Mouse (Mus musculus) right cerebral cortex, postnatal 25 days (tissue): Measurements from ENCODE around the gene Bicral.
"Not testable (repeated sequence)": the region's sequence is repeated elsewhere in the genome, so short reads cannot be mapped to it uniquely, and the experiment has no call there.

Experiments
- DNase-seq: peaks from one replicate; pipeline ENCODE4 v3.0.0; 2022

Gene Bicral

DNA sequence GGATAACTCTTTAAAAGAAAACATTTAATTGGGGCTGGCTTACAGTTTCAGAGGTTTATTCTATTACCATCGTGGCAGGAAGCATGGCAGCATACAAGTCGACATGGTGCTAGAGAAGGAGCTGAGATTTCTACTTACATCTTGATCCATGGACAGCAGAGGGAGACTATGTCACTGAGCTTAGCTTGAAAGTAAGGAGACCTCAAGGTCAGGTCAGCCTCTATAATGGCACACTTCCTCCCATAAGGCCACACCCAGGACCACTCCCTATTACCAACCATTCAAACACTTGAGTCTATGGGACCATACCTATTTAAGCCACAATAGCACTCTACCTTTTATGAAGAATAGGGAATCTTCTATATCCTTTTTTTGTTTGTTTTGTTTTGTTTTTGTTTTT lies 65.3 kb downstream of the Bicral start:
- DNase-seq = no peak

DNA sequence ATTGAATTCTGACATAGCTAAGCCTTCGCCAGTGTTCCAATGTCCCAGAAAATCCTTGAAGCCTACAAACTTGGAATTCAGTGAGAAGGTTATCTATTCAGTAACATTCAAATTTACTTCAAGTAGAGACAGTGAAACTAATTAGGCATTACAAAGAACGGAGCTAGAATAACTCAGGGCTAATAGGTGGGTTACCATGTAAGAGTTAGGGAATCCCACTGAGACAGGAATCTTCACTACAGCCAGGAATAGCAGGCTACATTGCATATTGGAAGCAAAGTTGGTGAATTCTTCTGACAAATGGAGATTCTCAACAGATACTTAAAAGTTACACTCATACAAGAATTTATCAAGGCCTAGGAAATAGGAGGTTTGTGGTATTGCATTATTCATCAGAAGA lies 70.3 kb downstream of the Bicral start:
- DNase-seq = not testable (repeated sequence)

DNA sequence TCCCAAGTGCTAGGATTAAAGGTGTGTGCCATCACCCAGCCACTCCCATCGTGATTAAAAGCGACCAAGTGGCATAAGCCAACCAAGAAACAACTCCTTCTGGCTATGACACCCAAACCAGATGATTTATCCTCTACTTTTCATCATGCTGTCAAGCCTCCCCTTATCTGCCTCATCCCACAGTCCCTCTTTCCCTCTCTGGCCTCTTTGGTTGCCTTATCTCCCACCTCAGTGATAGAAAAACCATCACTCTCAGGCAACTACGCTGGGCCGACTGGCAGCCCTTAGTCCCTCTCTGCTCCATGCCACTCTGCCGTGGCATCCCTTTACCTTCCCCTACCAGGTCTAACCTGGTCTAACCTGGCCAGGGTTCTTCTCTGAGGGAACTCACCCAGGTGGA lies 71.3 kb downstream of the Bicral start:
- DNase-seq = no peak

DNA sequence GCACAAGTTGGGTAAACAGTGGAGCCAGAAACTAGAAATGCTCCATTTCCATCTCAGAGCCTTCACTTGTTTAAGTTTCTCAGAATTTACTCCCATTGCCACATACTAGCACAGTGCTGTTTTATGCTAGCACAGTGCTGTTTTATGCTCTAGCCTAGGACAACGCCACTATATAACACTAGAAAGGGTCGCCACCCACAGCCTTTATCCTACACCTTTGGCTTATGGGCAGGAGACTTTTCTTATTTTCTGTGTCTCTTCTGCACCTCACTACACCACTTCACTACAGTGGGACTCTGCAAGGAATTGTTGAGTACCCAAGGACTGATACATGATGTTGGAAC lies 75.1 kb downstream of the Bicral start:
- DNase-seq = no peak

DNA sequence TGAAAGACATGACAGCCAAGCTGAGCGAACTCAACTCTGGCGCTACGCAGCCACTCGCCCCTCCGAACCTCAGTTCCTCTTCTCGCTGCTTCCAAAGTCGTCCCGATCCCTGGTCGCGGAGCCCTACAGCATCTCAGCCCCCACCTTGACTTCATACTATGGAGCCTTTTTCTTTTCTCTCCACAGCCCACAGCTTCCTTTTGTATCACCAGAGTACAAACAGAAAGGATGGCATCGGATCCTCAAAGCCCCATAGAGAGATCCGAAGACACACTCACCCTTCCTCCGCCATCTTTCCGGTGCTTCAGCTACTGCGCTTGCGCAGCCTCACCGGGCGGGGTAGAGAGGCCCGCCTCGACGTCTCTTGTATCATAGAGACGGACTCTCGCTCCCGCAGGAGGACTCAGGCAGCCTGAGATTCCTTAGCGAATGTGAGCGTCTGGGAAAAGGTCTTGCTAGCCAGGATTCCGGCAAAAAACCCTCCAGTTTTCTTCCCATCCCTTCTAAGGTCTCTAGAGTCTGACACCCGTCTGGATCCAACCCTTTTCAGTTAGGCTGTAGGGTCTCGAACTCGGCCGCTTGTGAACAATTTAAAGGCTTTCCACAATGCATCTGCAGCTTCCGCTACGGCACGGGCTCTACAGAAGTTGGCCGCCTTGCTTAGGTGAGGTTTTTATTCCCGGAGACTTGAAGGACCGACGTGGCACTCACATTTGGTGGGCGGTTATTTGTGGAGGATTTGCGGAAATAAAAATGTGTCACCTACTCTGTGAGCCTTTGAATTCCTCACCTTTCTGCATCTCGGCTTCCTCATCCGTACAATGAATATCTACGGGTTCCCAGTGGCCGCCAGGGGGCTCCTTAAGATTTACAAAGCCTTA lies 75.7 kb downstream of the Bicral start, which contains the start of gene Rpl7l1:
Gene Rpl7l1 (minus strand): TSS at position 332 of the 881 bp plus-strand sequence.
- DNase-seq = peak; percentile 92

DNA sequence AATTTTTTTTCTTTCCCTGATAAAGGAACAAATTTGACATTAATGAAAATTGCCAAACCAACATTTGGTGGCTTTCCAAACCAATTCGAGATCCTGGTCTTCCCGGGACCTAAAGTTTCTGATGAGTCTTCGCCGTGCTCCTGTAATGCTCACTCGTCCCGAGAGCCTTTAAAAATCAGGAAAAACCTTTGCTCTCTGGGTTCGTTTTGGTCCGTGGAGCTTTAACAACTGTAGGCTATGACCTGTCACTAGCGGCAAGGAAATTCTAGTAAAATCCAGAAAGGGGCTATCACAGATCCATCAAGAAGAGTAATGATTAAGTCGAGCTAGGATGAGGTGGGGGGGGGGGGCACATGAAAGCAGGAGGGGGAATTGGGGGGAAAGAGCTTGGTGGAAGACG lies 76.4 kb downstream of the Bicral start:
- no peak for DNase-seq

DNA sequence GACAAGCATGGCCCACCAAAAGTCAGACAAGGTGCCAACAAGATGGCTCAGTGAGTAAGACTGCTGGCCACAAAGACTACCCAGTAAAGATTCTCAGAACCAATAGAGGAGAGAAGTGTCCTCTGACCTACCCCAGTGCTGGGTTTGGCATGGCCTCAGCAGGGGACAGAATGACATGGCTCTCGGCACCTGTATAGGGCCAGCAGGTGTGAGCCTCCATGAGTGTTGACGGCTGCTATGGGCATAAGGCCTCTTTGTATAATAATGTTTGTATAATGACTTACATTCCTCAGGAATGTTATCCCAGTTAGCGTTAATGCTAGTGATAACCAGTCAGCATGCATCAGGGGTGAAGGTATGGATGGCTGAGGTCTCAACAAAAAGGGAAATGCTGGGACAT lies 82.2 kb downstream of the Bicral start:
- no peak for DNase-seq

DNA sequence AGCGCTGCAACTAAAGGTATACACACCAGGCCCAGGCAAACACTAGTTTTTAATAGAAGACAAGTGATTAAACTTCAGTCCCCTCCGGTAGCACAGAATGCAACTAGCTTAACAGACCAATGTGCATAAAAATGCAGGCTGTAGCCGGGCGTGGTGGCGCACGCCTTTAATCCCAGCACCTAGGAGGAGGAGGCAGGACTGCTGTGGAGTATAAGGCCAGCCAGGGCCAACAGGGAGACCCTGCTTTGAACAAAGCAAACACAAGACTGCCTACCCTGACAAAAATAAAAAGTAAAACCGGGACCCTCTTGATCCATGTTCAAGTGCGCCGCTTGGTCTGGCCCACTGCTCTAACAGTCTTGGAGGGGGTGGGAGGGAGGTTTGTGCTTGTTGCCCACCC lies 83.2 kb downstream of the Bicral start:
- no peak for DNase-seq

DNA sequence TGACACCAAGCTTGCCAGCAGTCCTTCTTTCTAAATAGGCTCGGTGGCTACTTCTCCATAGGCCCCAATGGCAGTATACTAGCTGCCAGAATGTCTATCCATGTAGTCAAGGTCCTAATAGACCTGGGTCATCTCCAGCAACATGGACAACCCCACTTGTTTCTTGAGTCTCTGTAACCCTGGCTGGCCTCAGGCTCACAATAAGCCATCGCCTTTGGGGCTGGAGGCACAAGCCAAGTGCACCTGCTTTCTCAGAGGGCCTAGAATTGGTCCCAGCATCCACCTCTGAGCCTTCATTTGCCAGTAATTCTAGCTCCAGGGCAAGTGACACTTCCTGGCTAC lies 84.2 kb downstream of the Bicral start:
- no peak for DNase-seq

DNA sequence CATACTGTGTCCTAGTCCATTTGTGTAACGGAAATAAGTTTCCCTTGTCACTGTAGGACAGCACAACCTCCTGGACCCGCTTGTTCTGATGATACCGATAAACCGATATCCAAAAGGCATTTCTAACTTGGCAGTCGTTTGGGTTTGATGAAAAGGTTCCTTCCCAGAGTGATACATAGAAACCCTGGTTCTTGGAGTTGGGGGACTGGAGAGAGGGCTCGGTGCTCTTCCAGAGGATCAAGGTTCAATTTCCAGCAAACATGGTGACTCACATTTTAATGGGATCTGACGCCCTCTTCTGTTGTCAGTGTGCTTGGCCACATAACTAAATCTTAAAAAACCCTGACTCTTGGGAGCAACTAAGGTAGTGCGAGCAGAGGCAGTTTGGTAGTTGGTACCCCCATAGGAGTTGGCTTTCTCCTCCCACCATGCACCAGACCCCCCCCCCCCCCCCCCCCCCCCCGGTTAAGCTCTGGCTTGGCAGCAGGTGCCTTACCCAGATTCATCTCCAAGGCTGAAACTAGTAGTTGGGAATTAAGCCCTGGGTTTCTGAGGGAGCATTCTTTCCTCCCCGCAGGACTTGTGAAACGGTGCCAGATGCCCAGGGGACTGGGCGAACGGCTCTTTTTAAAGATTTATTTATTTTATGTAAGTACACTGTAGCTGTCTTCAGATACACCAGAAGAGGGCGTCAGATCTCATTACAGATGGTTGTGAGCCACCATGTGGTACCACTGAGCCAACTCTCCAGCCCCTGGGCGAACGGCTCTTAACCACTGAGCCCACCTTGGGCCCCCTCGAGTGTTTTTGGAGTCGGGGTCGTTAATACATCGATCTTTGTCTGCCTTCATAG lies 84.8 kb downstream of the Bicral start:
- DNase-seq = no peak

DNA sequence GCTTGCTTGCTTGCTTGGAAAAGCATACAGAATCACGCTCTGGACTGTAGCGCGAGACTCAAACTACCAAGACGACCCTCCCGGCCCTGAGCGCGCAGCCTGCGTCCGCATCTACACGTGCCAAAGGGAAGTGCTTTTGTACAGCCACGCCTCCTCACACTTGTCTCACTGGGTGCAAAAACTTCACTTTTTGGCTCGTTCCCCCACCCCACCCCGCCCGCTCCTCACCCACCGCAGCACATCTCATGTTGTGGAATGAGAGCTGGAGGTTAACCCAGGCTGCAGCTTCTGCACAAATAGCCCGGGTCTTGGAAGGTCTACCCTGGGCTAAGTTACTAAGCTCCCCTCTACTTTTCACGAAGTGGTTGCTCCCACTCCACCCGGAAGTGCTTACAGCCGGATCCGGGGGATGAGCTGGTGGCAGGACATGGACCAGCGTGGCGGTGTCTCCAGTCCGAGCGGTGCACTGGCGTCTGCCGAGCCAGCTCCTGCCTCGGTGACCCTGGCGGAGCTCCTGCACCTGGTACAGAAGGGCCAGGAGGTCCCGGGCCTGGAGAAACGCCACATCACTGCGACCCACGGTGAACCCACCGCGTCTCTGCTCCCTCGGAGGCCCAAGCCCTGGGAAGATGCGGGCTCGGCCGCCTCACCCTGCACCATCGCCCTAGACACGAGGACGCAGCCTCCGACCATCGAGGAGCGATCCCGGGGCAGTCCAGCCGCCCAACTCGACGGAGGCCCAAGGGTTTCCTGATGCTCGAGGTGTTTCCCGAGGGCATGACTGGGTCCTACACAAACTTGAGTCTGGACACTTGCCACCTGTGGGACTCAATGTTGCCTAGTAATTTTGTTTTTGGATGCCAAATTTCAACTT lies 85.6 kb downstream of the Bicral start, which contains the start of gene 2310039H08Rik:
Gene 2310039H08Rik (plus strand): TSS at position 232 of the 874 bp plus-strand sequence.
- DNase-seq = peak; percentile 85

DNA sequence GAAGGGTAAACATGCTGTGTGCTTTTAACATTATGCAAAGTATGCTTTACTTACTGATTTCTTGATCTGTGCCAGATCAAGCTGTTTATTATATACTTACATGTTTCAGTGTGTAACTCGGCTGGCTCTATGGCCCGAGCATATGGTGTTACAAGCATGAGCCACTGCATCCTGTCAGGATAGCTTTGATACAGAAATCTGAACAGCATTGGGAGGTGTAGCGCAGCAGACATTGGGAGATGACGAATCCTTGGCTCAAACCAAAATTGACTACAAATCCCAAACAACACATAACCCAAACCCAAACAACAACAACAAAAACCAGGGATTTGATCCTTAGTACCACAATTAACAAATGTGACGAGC lies 86.3 kb downstream of the Bicral start:
- no peak for DNase-seq

DNA sequence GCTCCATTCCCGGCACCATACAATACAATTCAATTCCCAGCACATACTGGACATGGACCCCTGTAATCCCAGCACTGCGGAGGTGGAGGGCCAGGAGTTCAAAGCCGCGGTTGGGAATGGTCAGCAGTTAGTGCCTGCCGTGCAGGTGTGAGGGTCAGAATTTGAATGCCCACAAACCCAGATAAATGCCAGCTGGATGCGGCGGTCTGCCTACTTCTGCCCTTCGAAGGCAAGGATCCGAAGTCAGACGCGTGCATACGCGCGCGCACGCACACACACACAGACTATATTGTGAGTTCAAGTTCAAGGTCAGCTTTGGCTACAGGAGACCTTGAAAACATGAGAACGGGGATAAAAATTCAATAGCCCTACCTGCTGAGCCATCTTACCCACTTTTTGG lies 86.7 kb downstream of the Bicral start:
- DNase-seq = no peak

DNA sequence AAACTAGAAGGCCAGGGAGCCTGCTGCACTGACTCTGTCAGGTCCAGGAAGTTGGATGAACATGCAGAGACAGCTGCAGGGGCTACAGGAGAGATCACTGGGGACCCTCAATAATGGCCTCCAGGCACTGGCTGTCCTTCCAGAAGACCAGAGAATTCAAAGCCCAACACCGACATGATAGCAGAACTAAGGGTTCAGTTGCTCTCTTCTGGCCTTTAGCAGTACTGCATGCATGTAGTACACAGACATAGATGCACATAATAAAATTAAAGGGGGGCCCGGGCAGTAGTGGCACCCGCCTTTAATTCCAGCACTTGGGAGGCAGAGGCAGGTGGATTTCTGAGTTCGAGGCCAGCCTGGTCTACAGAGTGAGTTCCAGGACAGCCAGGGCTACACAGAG lies 87.3 kb downstream of the Bicral start:
- no peak for DNase-seq

DNA sequence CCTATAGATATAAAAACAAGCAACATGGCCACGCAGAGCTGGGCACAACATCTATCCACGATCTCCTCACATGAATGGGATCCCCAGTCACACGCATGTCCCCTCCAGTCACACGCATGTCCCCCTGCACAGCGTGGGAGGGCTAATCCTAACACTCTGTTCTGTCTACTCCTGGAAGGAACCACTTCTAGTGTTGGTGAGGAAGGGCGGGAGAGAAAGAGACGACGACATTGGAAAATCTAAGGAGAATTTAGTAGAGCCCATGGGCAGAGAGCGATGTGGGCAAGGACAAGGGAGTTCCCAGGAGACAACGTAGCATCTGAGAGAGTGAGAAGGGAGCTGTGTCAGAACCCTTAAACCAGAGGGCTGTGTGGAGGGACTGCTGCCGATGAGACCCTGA lies 87.7 kb downstream of the Bicral start:
- DNase-seq = no peak

DNA sequence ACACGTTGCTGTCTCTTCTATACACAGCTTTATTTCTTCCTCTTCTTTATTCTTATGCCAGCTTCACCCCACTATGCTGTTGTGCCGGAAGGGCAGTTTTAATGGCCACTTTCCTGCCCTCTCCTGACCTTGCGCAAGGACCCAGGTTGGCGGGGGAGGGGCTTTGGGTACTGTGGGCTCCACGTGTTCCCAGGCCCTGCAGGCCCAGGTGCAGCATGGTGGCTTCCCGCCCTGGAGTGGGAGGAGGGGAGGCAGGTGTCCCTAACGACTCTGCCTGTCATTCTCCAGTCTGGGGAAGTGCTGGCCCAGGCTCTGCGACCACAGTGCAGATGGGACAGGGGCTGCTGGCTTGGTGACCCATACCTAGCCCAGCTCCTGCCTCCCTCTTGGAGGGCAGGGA lies 90.4 kb downstream of the Bicral start:
- DNase-seq = no peak

DNA sequence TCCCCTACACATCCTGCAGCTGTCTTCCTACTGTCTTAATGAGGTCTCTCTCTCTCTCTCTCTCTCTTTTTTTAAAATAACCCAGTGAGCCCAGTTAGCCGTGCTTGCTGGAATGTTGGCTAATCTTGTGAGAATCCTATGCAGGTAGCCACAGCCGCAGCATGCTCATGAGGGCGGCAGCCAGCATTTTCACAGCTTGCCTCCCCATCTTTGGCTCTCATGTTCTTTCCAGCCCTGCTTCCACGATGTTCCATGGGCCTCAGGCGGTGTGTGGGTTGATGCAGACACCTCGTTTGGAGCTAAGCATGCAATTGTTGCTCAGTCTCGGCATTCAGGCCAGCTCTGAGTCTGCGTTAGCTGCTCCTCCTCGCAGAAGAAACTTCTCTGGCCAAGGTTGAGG lies 93.4 kb downstream of the Bicral start:
- DNase-seq = peak; percentile 70

DNA sequence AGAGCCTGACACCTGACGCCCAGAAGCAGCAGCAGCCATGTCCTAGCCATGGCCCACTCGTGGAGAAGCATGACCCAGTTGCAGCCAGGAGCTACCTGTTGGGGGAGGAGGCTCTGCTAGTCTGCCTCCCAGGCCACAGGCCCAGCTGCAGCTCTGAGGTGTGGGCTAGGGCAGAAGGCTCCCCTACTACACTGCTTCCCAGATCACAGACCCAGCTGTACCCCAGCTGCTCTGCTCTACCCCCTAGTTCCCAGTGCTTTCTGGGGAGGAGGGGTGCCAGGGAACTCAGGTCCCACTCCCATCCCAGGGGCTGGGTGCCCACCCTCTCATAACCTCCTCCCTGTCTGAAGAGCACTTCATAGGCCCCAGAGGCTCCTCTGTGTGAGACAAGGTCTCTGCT lies 94.7 kb downstream of the Bicral start, which contains the start of gene Ptcra:
Gene Ptcra (minus strand): TSS at position 169 of the 400 bp plus-strand sequence.
- no peak for DNase-seq

DNA sequence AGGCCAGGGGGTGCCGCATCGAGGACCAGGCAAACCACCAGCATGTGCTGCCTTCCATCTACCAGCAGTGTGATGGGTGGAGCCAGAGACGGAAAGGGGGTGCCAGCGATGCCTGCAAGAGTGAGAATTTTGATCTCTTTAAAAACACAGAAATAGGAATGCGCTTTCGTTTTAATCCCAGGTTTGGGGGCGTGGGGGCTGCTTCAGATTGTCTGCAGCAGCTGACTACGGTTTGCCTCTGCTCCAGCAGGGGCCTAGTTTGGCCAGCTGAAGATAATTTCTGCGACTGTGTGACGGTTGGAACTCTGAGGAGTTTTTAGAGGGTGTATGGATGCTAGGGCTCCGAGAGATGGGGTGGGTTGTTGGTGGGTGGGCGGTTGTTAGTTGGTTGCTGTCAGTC lies 99.5 kb downstream of the Bicral start:
- DNase-seq = no peak

DNA sequence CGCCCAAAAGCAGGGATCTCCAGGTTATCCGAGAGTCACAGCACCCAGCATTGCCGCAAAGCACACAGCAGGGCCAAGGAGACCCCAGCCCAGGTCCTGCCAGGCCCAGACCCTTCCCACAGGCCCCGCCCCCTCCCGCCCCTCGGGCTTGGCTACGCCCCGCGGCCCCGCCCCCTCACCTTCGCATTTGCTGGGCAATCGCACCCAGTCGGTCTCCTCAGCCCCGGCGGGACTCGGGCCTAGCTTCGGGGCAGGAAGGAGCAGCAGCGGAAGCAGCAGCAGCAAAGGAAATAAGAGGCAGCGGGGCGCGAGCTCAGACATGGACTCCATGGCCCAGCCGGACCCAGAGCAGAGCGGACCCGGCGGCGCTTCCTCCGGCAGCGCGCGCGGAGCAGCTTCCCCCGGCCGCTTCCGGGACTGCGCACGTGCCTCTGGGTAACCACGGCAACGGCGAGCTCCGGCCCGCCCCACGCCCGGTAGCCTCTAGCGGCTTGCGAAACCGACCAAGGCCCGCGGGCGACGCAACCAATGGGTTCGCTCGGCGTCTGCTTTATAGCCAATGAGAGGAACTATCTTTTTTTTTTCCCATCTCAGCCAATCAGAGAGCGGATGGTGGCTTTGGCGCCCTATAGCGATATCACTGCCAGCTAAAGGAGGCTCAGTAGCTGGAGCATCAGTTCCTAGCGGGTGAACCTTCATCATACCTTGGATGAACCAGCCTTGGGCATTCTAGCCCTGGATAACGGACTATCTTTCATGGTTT lies 106.3 kb downstream of the Bicral start, which contains the start of gene Cnpy3:
Gene Cnpy3 (minus strand): TSS at position 421 of the 763 bp plus-strand sequence.
- DNase-seq = peak; percentile 97

DNA sequence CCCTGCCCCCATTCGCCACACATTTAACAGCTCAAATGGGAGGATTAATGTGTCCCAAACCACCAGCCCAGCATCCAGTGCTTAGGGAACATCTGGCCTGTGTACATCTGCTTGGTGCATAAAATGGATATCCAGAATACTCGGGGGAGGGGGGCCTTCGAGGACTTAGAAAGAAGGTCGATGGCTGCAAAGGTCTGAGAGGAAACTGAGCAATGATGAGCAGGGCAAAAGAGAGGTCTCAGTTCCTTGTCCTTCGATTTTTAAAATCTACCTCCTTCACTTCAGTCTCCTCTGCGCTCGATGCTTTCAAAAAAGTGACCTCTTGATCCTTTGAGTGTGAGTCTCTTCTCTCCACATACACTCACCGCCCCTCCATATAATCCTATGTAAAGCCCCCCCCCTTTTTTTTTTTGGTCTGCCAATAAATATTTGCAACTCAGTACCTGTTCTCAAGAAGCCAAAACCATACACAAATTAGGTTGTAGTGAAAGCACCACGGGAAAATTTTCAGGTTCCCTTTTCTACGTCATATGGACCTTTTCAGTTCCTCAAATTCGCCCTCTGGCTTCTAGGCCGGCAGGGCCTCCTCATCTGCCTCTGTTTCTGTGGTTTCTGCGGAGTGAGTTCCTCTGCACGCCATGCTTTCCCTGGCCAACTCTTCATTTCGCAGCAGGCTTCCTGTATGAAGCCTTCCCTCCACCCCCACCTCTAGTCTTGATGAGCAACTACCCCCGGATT lies 107.1 kb downstream of the Bicral start:
- DNase-seq = no peak
